Mouse (Mus musculus) layer of hippocampus, adult 2 months (tissue): ENCODE measurements at regions not wholly inside any gene's neighbourhood (a gene's known extent, or its start where the extent isn't known, plus 50 kb on each side); places are given as distances from the start of the nearest gene placed in this dataset.

Source experiments
- DNase-seq, 2 experiments: peaks; one replicate each; pipeline ENCODE4 v3.0.0; 2022; ENCODE audit warnings: low spot score in 2 of 2
- H3K27ac ChIP-seq: fragments of 200-600 bp; 2 replicates; pipeline ENCODE4 v1.8.1; 2022
- H3K4me3 ChIP-seq: fragments of 200-600 bp; 2 replicates; pipeline ENCODE4 v1.8.1; 2022; ENCODE audit warnings: mild to moderate bottlenecking
- CTCF ChIP-seq: fragments of 200-600 bp; conservative IDR thresholded peaks from 2 replicates; pipeline ENCODE4 v1.8.1; 2022; ENCODE audit warnings: antibody characterized with exemption, mild to moderate bottlenecking, moderate library complexity

DNA sequence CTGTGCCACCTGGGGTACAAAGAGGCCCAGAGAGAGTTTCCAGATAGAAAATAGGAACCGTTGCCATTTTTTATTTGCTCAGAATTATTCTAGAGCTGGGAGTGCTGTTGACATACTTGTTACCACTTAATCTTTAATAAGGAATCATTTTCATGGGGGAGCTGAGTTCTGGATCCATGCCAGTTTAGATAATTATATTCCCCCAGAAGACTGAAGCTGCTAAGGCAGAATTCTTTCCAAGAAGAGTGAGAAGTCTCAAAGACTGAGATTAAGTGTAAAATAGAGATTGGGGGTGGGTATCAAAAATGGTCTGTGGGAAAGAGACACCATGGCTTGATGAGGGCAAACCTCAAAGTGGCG is 119.5 kb upstream of the Astn2 start:
- no peak overlapping the region for H3K27ac ChIP-seq
- no peak for TF ChIP-seq CTCF

GRCm38 (mm10) chr4:66523238-66523885 is 119.0 kb upstream of the Astn2 start:
- TF ChIP-seq CTCF, result peak; percentile 85
- Histone ChIP-seq H3K4me3 (no peak overlapping the region), H3K27ac (no peak overlapping the region)
- peak; percentile 32 to 51 for DNase-seq

More for the DNA sequence above, 119.5 kb upstream of the Astn2 start:
- no peak overlapping the region for H3K4me3 ChIP-seq
- DNase-seq, result no peak

- no peak; the same call in none of the 2 replicates for TF ChIP-seq CTCF
- H3K27ac ChIP-seq, result no peak overlapping the region
- DNase-seq, result no peak
- no peak overlapping the region for H3K4me3 ChIP-seq
Measured at GRCm38 (mm10) chr4:66522097-66522809, 117.8 kb upstream of the Astn2 start.

GRCm38 (mm10) chr4:66520796-66521195 is 116.4 kb upstream of the Astn2 start:
- Histone ChIP-seq H3K4me3 (no peak overlapping the region), H3K27ac (no peak overlapping the region)
- TF ChIP-seq CTCF, result no peak
- DNase-seq, result no peak

- DNase-seq, result peak in 1 of 2 experiments; percentile 49
- Histone ChIP-seq H3K27ac (no peak overlapping the region), H3K4me3 (no peak overlapping the region)
- TF ChIP-seq CTCF, result no peak
Measured at GRCm38 (mm10) chr4:66515815-66516214, 111.4 kb upstream of the Astn2 start.

- DNase-seq, result no peak
- Histone ChIP-seq H3K4me3 (no peak overlapping the region), H3K27ac (no peak overlapping the region)
- no peak for TF ChIP-seq CTCF
Measured at GRCm38 (mm10) chr4:66483496-66483895, 79.1 kb upstream of the Astn2 start.

- DNase-seq, result peak; percentile 67 to 77
- 0 out of 2 replicates have a peak overlapping the region, but pooled peaks have one; percentile 28 for H3K27ac ChIP-seq
- TF ChIP-seq CTCF, result no peak
- no peak overlapping the region for H3K4me3 ChIP-seq
Measured at GRCm38 (mm10) chr4:66482495-66483291, 78.3 kb upstream of the Astn2 start.

GRCm38 (mm10) chr4:66478601-66479217 is 74.3 kb upstream of the Astn2 start:
- Histone ChIP-seq H3K4me3 (no peak overlapping the region), H3K27ac (no peak overlapping the region)
- no peak for DNase-seq
- no peak for TF ChIP-seq CTCF
